Mouse (Mus musculus): ENCODE results near the gene S1pr2. TPM values are rescaled to one million over a fixed set of nuclear protein-coding genes. Genes with fewer than 3 reads are reported as not detected.
"Not testable (repeated sequence)": the region's sequence is repeated elsewhere in the genome, so short reads cannot be mapped to it uniquely, and the experiment has no call there.

Gene S1pr2
- total RNA-seq, 2 experiments from 2014 or later: 8.9 to 11.1 TPM

- DNase-seq: no peak
Measured at GRCm38 (mm10) chr9:21001651-21002200, 25.1 kb upstream of the S1pr2 start.

GRCm38 (mm10) chr9:21000811-21001210 lies 24.2 kb upstream of the S1pr2 start:
- DNase-seq: no peak

- not testable (repeated sequence) for DNase-seq
Measured at GRCm38 (mm10) chr9:20998337-20998736, 21.8 kb upstream of the S1pr2 start.

- no peak for DNase-seq
Measured at GRCm38 (mm10) chr9:20997065-20997464, 20.5 kb upstream of the S1pr2 start.

- no peak for DNase-seq
Measured at GRCm38 (mm10) chr9:20995069-20995468, 18.5 kb upstream of the S1pr2 start.

GRCm38 (mm10) chr9:20993165-20993898 lies 16.8 kb upstream of the S1pr2 start:
- peak; percentile 41 for DNase-seq

- DNase-seq: no peak
Measured at GRCm38 (mm10) chr9:20991587-20991986, 15.0 kb upstream of the S1pr2 start.

- DNase-seq: peak; percentile 30
Measured at GRCm38 (mm10) chr9:20990861-20991260, 14.3 kb upstream of the S1pr2 start.

GRCm38 (mm10) chr9:20987953-20988352 lies 11.4 kb upstream of the S1pr2 start:
- no peak for DNase-seq

- peak; percentile 69 for DNase-seq
Measured at GRCm38 (mm10) chr9:20986952-20987686, 10.5 kb upstream of the S1pr2 start.

GRCm38 (mm10) chr9:20983169-20983568 lies 6.6 kb upstream of the S1pr2 start:
- DNase-seq: no peak

- DNase-seq: no peak
Measured at GRCm38 (mm10) chr9:20982171-20982570, 5.6 kb upstream of the S1pr2 start.

GRCm38 (mm10) chr9:20979769-20980168 lies 3.2 kb upstream of the S1pr2 start:
- no peak for DNase-seq

GRCm38 (mm10) chr9:20979181-20979580 lies 2.6 kb upstream of the S1pr2 start:
- DNase-seq: no peak

- DNase-seq: no peak
Measured at GRCm38 (mm10) chr9:20978409-20979095, 2.0 kb upstream of the S1pr2 start.

- DNase-seq: no peak
Measured at GRCm38 (mm10) chr9:20976961-20977689, 544 bp upstream of the S1pr2 start.

GRCm38 (mm10) chr9:20975431-20976215 lies 958 bp downstream of the S1pr2 start:
- peak; percentile 41 for DNase-seq

GRCm38 (mm10) chr9:20973682-20974075 lies 2.9 kb downstream of the S1pr2 start:
- DNase-seq: peak; percentile 25

- DNase-seq: peak; percentile 24
Measured at GRCm38 (mm10) chr9:20973001-20973681, 3.4 kb downstream of the S1pr2 start.

Data from gastrocnemius, postnatal 10 days (tissue).